Mouse (Mus musculus) embryo, embryonic 9.5 days (tissue): Measurements from ENCODE around the gene Actl10.

Experiments
- DNase-seq: peaks from one replicate; pipeline ENCODE4 v3.0.0-alpha.2; 2017; ENCODE audit errors: extremely low spot score

Actl10 gene

GRCm38 (mm10) chr2:154551476-154551875 is at the start of gene Actl10:
Actl10 (plus strand) TSS chr2:154551776.
- no peak for DNase-seq

- DNase-seq = no peak
These were observed 44.5 kb upstream of the Actl10 start for GRCm38 (mm10) chr2:154507076-154507475.

- DNase-seq = no peak
These were observed 43.9 kb upstream of the Actl10 start for GRCm38 (mm10) chr2:154507566-154508283.

GRCm38 (mm10) chr2:154508450-154508849 is 43.1 kb upstream of the Actl10 start:
- DNase-seq = no peak

GRCm38 (mm10) chr2:154510141-154510540 is 41.4 kb upstream of the Actl10 start:
- no peak for DNase-seq

GRCm38 (mm10) chr2:154516944-154517343 is 34.6 kb upstream of the Actl10 start:
- DNase-seq = no peak

- no peak for DNase-seq
These were observed 34.2 kb upstream of the Actl10 start for GRCm38 (mm10) chr2:154517424-154517823.

GRCm38 (mm10) chr2:154521449-154521848 is 30.1 kb upstream of the Actl10 start:
- DNase-seq = no peak

GRCm38 (mm10) chr2:154522334-154522733 is 29.2 kb upstream of the Actl10 start:
- DNase-seq = no peak

GRCm38 (mm10) chr2:154525285-154525684 is 26.3 kb upstream of the Actl10 start:
- no peak for DNase-seq

- DNase-seq = no peak
These were observed 25.0 kb upstream of the Actl10 start for GRCm38 (mm10) chr2:154526531-154526930.

- no peak for DNase-seq
These were observed 18.7 kb upstream of the Actl10 start for GRCm38 (mm10) chr2:154532888-154533287.

- no peak for DNase-seq
These were observed 16.8 kb upstream of the Actl10 start for GRCm38 (mm10) chr2:154534704-154535270.

GRCm38 (mm10) chr2:154538310-154538709 is 13.3 kb upstream of the Actl10 start:
- no peak for DNase-seq

- no peak for DNase-seq
These were observed 12.9 kb upstream of the Actl10 start for GRCm38 (mm10) chr2:154538710-154539109.

- DNase-seq = no peak
These were observed 11.9 kb upstream of the Actl10 start for GRCm38 (mm10) chr2:154539720-154540119.

- DNase-seq = no peak
These were observed 9.9 kb upstream of the Actl10 start for GRCm38 (mm10) chr2:154541630-154542029.

GRCm38 (mm10) chr2:154543567-154544347 is 7.8 kb upstream of the Actl10 start:
- DNase-seq = no peak

GRCm38 (mm10) chr2:154546711-154547110 is 4.9 kb upstream of the Actl10 start, which contains the start of gene 1700003F12Rik:
1700003F12Rik (plus strand) TSS chr2:154547085.
- no peak for DNase-seq

- peak; percentile 46 for DNase-seq
These were observed 2.9 kb upstream of the Actl10 start for GRCm38 (mm10) chr2:154548688-154549087.

GRCm38 (mm10) chr2:154549127-154549885 is 2.3 kb upstream of the Actl10 start:
- DNase-seq = peak; percentile 85

- DNase-seq = no peak
These were observed 1.7 kb upstream of the Actl10 start for GRCm38 (mm10) chr2:154549886-154550189.
